Mouse (Mus musculus): ENCODE measurements around the gene Macrod2. TPM values are rescaled to one million over a fixed set of nuclear protein-coding genes. Genes with fewer than 3 reads are reported as not detected.

The Macrod2 gene
- polyA plus RNA-seq, 1 experiment from 2014 or later = 19.9 TPM

DNA sequence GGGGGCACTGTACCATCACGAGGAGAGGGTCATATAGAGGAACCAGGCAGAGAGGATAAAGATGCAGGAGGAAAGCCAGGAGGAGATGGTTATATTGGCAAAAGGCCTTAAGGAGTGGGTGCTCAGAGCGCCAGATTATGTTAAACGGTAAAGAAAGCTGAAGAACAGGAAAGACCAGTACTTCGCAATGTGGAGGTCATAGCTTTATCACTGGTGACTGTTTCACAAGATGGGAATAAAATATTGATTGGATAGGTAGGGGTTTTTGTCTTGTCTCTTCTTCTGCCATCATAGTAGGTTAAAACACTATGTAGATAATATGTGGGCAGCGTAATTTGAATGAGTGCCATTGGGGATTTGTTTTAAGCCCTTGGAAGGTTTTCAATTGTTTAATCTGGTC, 816.2 kb downstream of the Macrod2 start:
- no peaks in the 10 kb centered on the region for H3K27me3 ChIP-seq (replicated peaks; ENCODE audit: control insufficient read depth, insufficient read depth, low read length)
- H3K9ac ChIP-seq (ENCODE audit: low read depth, low read length) = no peak overlapping the region
- no peak for DNase-seq (ENCODE audit: low spot score)
- no peak overlapping the region for H3K27ac ChIP-seq (ENCODE audit: low read depth, low read length)
- 82% methylated on average over 5 of the region's 5 CpGs for WGBS
- ATAC-seq (replicated peaks; ENCODE audit: low FRiP score) = no peak
- no peak overlapping the region for H3K4me2 ChIP-seq
- no peaks in the 10 kb centered on the region for H3K4me1 ChIP-seq (replicated peaks; ENCODE audit: control insufficient read depth, insufficient read depth, low read length)
- H3K4me3 ChIP-seq (ENCODE audit: low read depth, low read length) = no peak overlapping the region
- H3K36me3 ChIP-seq (ENCODE audit: control insufficient read depth, insufficient read depth, low read length) = no peaks in the 10 kb centered on the region
- no peaks in the 10 kb centered on the region for H3K9me3 ChIP-seq (ENCODE audit: control insufficient read depth, low read length)

DNA sequence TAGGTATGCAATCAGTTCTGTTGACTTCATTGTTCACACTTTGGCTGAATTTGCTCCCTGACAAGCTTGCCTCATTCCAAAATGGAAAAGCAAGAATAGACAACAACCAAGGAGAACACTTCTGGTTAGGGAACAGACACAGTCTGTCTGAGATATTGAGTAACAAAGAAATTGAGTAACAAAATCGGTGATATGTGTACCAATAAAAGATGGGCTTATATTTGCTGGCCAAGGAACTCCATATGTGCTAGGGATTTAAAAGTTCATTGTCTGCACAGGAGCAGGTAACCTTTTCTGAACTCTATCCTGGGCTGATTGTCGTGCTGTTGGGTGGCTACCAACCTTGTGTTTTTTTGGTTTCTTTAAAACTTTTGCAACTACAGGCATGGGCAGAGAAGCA, 817.2 kb downstream of the Macrod2 start:
- no peak for ATAC-seq (replicated peaks; ENCODE audit: low FRiP score)
- Histone ChIP-seq H3K27me3 (replicated peaks; ENCODE audit: control insufficient read depth, insufficient read depth, low read length) (no peaks in the 10 kb centered on the region), H3K9ac (ENCODE audit: low read depth, low read length) (no peak overlapping the region), H3K9me3 (ENCODE audit: control insufficient read depth, low read length) (no peaks in the 10 kb centered on the region), H3K36me3 (ENCODE audit: control insufficient read depth, insufficient read depth, low read length) (no peaks in the 10 kb centered on the region), H3K4me2 (no peak overlapping the region), H3K27ac (ENCODE audit: low read depth, low read length) (no peak overlapping the region), H3K4me3 (ENCODE audit: low read depth, low read length) (no peak overlapping the region), H3K4me1 (replicated peaks; ENCODE audit: control insufficient read depth, insufficient read depth, low read length) (no peaks in the 10 kb centered on the region)
- no peak for DNase-seq (ENCODE audit: low spot score)
- 77% methylated on average over 2 of the region's 2 CpGs for WGBS

DNA sequence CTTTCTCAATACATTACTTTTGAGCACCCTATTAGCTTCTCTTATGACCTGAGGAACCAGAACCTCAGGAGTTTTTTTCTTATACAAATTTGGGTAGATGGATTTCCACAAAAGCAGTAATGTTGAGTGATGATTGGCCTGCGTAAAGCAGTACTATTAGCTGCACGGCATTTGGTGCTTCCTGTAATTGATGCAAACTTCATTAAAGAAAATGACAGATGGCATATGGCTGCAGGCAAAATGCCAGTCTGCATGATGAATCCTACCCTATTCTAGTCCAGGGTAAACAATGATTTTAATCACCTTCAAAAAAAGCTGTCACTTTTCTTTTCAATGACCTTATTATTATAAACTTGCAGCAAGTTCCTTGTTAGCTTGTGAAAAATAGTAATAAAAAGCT, 822.4 kb downstream of the Macrod2 start:
- Histone ChIP-seq H3K4me1 (replicated peaks; ENCODE audit: control insufficient read depth, insufficient read depth, low read length) (no peaks in the 10 kb centered on the region), H3K9ac (ENCODE audit: low read depth, low read length) (no peak overlapping the region), H3K27ac (ENCODE audit: low read depth, low read length) (no peak overlapping the region), H3K4me2 (no peak overlapping the region), H3K36me3 (ENCODE audit: control insufficient read depth, insufficient read depth, low read length) (no peaks in the 10 kb centered on the region), H3K27me3 (replicated peaks; ENCODE audit: control insufficient read depth, insufficient read depth, low read length) (no peaks in the 10 kb centered on the region), H3K4me3 (ENCODE audit: low read depth, low read length) (no peak overlapping the region), H3K9me3 (ENCODE audit: control insufficient read depth, low read length) (no peaks in the 10 kb centered on the region)
- DNase-seq (ENCODE audit: low spot score) = no peak
- 69% methylated on average over 2 of the region's 2 CpGs for WGBS
- no peak for ATAC-seq (replicated peaks; ENCODE audit: low FRiP score)

DNA sequence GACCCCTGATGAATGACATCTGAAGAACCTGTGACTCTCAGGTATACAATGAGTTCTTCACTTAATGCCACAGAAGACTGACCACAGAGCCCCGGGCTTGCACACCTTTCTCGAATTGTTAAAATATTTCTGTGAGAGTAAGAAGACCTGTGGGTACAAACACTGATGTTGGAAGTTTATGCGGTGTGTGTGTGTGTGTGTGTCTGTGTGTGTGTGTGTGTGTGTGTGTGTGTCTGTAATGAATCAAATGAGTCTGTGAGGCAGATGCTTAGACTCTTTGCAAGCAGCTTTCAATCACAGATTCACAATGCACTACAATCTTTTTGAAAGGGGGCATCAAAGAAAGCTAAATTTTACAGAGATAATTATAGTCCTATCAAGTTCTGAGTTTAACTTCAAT, 822.8 kb downstream of the Macrod2 start:
- H3K4me1 ChIP-seq (replicated peaks; ENCODE audit: control insufficient read depth, insufficient read depth, low read length) = no peaks in the 10 kb centered on the region
- H3K9me3 ChIP-seq (ENCODE audit: control insufficient read depth, low read length) = no peaks in the 10 kb centered on the region
- H3K36me3 ChIP-seq (ENCODE audit: control insufficient read depth, insufficient read depth, low read length) = no peaks in the 10 kb centered on the region
- DNase-seq (ENCODE audit: low spot score) = no peak
- H3K4me2 ChIP-seq = no peak overlapping the region
- H3K27ac ChIP-seq (ENCODE audit: low read depth, low read length) = no peak overlapping the region
- no peak overlapping the region for H3K4me3 ChIP-seq (ENCODE audit: low read depth, low read length)
- no peak for ATAC-seq (replicated peaks; ENCODE audit: low FRiP score)
- H3K9ac ChIP-seq (ENCODE audit: low read depth, low read length) = no peak overlapping the region
- H3K27me3 ChIP-seq (replicated peaks; ENCODE audit: control insufficient read depth, insufficient read depth, low read length) = no peaks in the 10 kb centered on the region
- 84% methylated on average over 3 of the region's 3 CpGs for WGBS

DNA sequence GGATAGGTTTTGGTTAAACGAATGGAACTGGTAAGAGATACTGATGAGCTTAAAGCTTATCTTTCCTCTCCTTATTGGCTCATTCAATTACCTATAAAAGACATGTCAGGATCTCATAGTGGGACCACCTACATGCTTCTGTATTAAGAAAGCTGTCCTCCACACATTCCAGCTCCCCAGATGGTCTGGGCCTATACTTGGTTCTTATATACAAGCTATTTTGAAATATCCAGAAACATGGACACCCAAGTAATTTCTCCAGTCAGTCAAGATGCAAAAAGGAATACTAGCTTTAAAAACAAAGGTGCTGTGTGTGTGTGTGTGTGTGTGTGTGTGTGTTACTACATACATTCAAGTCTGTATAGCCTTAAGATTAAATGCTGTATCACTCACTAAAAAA, 833.7 kb downstream of the Macrod2 start:
- no peaks in the 10 kb centered on the region for H3K36me3 ChIP-seq (ENCODE audit: control insufficient read depth, insufficient read depth, low read length)
- 58% methylated on average over 1 of the region's 1 CpGs for WGBS
- no peak for ATAC-seq (replicated peaks; ENCODE audit: low FRiP score)

DNA sequence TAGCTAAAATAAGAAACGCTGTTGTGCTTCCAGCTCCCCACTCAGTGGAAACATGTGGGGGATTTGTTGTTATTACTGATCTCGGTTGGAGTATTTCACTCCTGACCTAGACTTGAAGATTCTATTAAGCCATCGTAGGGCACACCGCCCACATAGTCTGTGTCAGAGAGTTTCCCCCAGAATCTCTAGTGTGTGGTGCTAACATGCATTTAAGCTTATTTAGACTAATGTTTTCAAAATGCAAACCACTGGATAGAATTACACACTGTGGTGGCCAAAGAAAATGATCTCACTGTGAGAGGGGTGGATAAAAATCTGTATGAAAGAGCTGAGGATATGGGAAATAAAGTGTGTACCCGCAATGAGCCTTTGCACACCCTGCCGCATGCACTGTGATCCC, 834.7 kb downstream of the Macrod2 start:
- no peak for ATAC-seq (replicated peaks; ENCODE audit: low FRiP score)
- H3K27me3 ChIP-seq (replicated peaks; ENCODE audit: control insufficient read depth, insufficient read depth, low read length) = no peaks in the 10 kb centered on the region
- no peak overlapping the region for H3K4me3 ChIP-seq (ENCODE audit: low read depth, low read length)
- no peak overlapping the region for H3K27ac ChIP-seq (ENCODE audit: low read depth, low read length)
- no peaks in the 10 kb centered on the region for H3K9me3 ChIP-seq (ENCODE audit: control insufficient read depth, low read length)
- no peak for DNase-seq (ENCODE audit: low spot score)
- no peaks in the 10 kb centered on the region for H3K36me3 ChIP-seq (ENCODE audit: control insufficient read depth, insufficient read depth, low read length)
- H3K4me2 ChIP-seq = no peak overlapping the region
- 69% methylated on average over 6 of the region's 6 CpGs for WGBS
- no peaks in the 10 kb centered on the region for H3K4me1 ChIP-seq (replicated peaks; ENCODE audit: control insufficient read depth, insufficient read depth, low read length)
- no peak overlapping the region for H3K9ac ChIP-seq (ENCODE audit: low read depth, low read length)

More for the DNA sequence above, 833.7 kb downstream of the Macrod2 start:
- H3K4me1 ChIP-seq (replicated peaks; ENCODE audit: control insufficient read depth, insufficient read depth, low read length) = no peaks in the 10 kb centered on the region
- no peak overlapping the region for H3K9ac ChIP-seq (ENCODE audit: low read depth, low read length)
- no peak overlapping the region for H3K4me3 ChIP-seq (ENCODE audit: low read depth, low read length)
- no peaks in the 10 kb centered on the region for H3K9me3 ChIP-seq (ENCODE audit: control insufficient read depth, low read length)
- H3K27me3 ChIP-seq (replicated peaks; ENCODE audit: control insufficient read depth, insufficient read depth, low read length) = no peaks in the 10 kb centered on the region
- no peak for DNase-seq (ENCODE audit: low spot score)
- no peak overlapping the region for H3K27ac ChIP-seq (ENCODE audit: low read depth, low read length)
- H3K4me2 ChIP-seq = no peak overlapping the region

DNA sequence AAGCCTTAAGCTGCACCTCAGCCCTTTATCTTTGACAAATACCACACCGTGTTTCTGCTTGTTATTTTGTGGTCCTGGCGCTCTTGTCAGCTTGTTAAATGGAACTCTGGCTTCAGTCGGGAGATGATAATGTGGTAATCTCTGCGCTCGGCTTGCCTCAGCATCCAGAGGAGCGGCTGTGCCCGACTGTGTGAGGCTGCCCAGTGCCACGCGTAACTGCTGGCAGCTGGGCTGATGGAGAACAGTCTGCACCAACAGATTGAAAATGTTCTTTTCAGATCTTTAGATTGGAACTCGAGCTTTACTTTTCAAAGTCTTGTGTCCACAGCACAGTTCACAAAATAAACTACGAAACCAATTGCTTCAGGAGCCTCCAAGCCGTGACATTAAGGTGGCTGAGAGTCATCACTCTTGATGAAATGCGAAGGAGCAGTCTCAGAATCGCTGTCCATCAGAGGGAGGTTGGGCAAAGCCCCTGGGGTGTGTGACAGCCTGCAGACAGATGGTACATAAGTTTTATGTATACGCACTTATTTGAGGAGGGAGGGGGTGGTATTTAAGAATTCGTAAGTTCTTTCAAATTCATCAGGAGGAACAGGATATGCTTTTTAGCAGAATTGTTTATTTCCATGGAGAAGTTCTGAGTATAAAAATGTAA, 836.0 kb downstream of the Macrod2 start:
- Histone ChIP-seq H3K9ac (ENCODE audit: low read depth, low read length) (no peak overlapping the region), H3K4me1 (replicated peaks; ENCODE audit: control insufficient read depth, insufficient read depth, low read length) (no peaks in the 10 kb centered on the region), H3K36me3 (ENCODE audit: control insufficient read depth, insufficient read depth, low read length) (no peaks in the 10 kb centered on the region), H3K4me2 (no peak overlapping the region), H3K9me3 (ENCODE audit: control insufficient read depth, low read length) (no peaks in the 10 kb centered on the region), H3K27me3 (replicated peaks; ENCODE audit: control insufficient read depth, insufficient read depth, low read length) (no peaks in the 10 kb centered on the region), H3K27ac (ENCODE audit: low read depth, low read length) (no peak overlapping the region), H3K4me3 (ENCODE audit: low read depth, low read length) (no peak overlapping the region)
- DNase-seq (ENCODE audit: low spot score) (no peak), ATAC-seq (replicated peaks; ENCODE audit: low FRiP score) (no peak)
- 26% methylated on average over 16 of the region's 16 CpGs for WGBS

DNA sequence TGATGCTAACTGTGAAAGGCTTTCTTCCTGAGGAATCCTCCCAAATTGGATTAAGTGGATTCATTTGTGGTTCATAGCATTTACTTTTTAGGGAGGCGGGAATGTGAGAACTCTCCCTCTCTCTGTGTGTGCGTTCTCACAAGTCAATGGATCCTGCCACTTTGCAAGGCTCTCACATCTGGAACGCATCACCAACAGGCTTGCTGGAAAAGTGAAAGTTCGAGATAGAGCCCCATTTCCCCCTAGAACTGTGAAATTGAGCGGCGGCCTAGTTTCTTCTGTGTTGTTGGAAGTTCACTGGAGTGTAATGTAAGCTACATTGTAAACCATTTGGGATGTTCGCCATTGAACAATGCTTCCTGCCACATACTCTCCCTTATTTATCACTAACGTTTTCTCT, 839.2 kb downstream of the Macrod2 start:
- ATAC-seq (replicated peaks; ENCODE audit: low FRiP score) (no peak), DNase-seq (ENCODE audit: low spot score) (no peak)
- WGBS = 56% methylated on average over 8 of the region's 8 CpGs

DNA sequence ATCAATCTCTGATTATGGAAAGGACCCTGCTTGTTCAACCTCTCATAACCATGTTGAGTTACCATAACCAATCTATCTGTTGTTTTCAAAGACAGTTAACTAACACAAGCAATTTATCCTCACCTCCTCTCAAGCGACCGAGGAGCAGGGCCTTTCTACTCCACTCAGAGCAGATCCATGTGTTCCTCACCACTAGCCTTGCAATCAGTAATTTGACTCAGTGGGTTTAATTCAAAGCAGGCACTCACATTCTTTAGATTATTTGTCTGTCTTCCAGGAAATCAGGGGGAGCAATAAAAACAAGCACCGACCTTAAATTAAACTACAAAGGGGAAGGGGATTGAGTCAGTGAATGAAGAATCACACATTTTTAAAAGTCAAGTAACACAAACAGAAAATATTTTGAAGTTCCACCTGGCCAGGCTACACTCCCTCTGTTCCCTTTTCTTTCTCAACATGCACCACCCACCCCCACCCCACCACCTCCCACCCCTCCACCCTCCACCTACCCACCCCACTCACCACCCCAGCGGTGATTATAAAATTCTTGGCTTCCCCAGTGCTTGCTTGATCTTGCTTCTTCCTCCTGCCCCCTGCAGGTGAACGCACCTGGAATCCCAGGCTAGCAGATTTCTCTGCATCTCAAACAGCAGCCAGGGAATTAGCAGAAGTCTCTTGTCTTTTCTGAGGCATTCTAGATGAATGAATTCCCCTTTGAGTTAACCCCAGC, 839.8 kb downstream of the Macrod2 start:
- no peak for DNase-seq (ENCODE audit: low spot score)
- Histone ChIP-seq H3K9ac (ENCODE audit: low read depth, low read length) (no peak overlapping the region), H3K4me2 (no peak overlapping the region), H3K4me1 (replicated peaks; ENCODE audit: control insufficient read depth, insufficient read depth, low read length) (no peaks in the 10 kb centered on the region), H3K9me3 (ENCODE audit: control insufficient read depth, low read length) (no peaks in the 10 kb centered on the region), H3K27ac (ENCODE audit: low read depth, low read length) (no peak overlapping the region), H3K4me3 (ENCODE audit: low read depth, low read length) (no peak overlapping the region), H3K27me3 (replicated peaks; ENCODE audit: control insufficient read depth, insufficient read depth, low read length) (no peaks in the 10 kb centered on the region), H3K36me3 (ENCODE audit: control insufficient read depth, insufficient read depth, low read length) (no peaks in the 10 kb centered on the region)
- 35% methylated on average over 5 of the region's 5 CpGs for WGBS
- no peak for ATAC-seq (replicated peaks; ENCODE audit: low FRiP score)

More for the DNA sequence above, 839.2 kb downstream of the Macrod2 start:
- no peak overlapping the region for H3K27ac ChIP-seq (ENCODE audit: low read depth, low read length)
- no peaks in the 10 kb centered on the region for H3K9me3 ChIP-seq (ENCODE audit: control insufficient read depth, low read length)
- H3K4me3 ChIP-seq (ENCODE audit: low read depth, low read length) = no peak overlapping the region
- no peak overlapping the region for H3K4me2 ChIP-seq
- no peak overlapping the region for H3K9ac ChIP-seq (ENCODE audit: low read depth, low read length)
- no peaks in the 10 kb centered on the region for H3K36me3 ChIP-seq (ENCODE audit: control insufficient read depth, insufficient read depth, low read length)
- no peaks in the 10 kb centered on the region for H3K27me3 ChIP-seq (replicated peaks; ENCODE audit: control insufficient read depth, insufficient read depth, low read length)
- no peaks in the 10 kb centered on the region for H3K4me1 ChIP-seq (replicated peaks; ENCODE audit: control insufficient read depth, insufficient read depth, low read length)
